Mouse (Mus musculus) CD4-positive, CD25-positive, alpha-beta regulatory T cell, adult 9 weeks (primary cell): ENCODE data around the gene Klhl28. TPM values are rescaled to one million over a fixed set of nuclear protein-coding genes. Genes with fewer than 3 reads are reported as not detected.

ENCODE experiments used
- polyA plus RNA-seq: library from polyadenylated mRNA; unstranded; fragments of 100-300 nt; shearing (Covaris generic); gene quantifications from one replicate; pipeline ENCODE4 v1.2.1, GENCODE M21; 2017

Klhl28 gene
- 31.0 TPM for polyA plus RNA-seq

GRCm38 (mm10) chr12:64965124-64966026 lies at the start of gene Klhl28, which contains the start of gene Togaram1:
Gene Klhl28 (minus strand): TSS chr12:64965534.
Gene Togaram1 (plus strand): TSS chr12:64965804.

GRCm38 (mm10) chr12:64917578-64918471 lies 47.5 kb downstream of the Klhl28 start, which contains the start of gene Gm527:
Gene Gm527 (plus strand): TSS chr12:64917906.

Other genes starting within 250 kb of the Klhl28 start
- gene Gm527, start 47.6 kb downstream of the Klhl28 start, polyA plus RNA-seq: 0.41 TPM
- 44.6 TPM for gene Togaram1, start 270 bp upstream of the Klhl28 start, polyA plus RNA-seq
- gene Prpf39, start 70.8 kb upstream of the Klhl28 start, polyA plus RNA-seq: 124 TPM
- gene Fkbp3, start 108.5 kb upstream of the Klhl28 start, polyA plus RNA-seq: 262 TPM
- 4.6 TPM for gene Fancm, start 110.1 kb upstream of the Klhl28 start, polyA plus RNA-seq
- 1.9 TPM for gene Mis18bp1, start 207.1 kb upstream of the Klhl28 start, polyA plus RNA-seq